Mouse (Mus musculus): ENCODE data around the gene Tmem11.

DNA sequence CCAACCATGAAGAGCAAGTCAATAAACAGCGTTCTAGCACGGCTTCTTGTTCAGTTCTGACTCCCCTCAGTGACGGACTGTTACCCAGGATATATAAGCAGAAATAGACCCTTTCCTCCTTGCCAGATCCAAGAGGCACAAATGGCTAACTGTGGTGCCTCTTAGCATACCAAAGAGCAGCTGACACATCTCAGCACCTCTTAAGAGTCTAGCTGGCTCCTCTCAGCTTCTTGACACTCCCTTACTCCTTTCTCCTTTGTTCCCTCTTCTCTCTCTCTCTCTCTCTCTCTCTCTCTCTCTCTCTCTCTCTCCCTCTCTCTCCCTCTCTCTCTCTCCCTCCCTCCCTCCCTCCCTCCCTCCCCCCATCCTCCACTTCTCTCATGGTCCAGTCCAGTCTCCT lies 11.7 kb upstream of the Tmem11 start:
- no peak for TF ChIP-seq CTCF (IDR thresholded peaks at IDR 0.05)
- TF ChIP-seq EP300 (IDR thresholded peaks at IDR 0.05) = peak; percentile 23; the same call in 1 of the 2 replicates

Measured in lung, postnatal 0 days (tissue).